In the genomic region with DNA sequence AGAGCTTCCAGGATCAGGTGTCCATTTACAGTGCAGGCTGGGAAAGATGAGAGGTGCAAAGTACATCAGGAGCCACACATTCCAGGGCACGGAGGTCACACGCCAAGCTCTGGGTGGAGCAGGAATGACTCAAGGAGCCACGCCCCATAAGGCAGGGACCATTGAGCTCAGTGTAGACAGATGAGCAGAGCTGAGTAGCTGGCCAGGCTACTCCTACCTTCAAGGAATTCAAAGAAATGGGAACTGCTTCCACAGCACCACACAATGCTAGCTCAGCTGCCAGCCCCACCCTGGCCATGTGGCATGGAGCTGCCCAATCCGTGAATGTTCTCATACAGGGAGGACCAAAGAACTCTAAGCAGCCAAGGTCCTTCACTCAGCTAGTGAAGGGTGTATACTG, we compare ENCODE assay signal across 19 mouse cellular contexts. TPM values are rescaled to one million over a fixed set of nuclear protein-coding genes. Genes with fewer than 3 reads are reported as not detected.
A peak's percentile ranks its signal among the peaks of the same experiment; 100 is the strongest.
DNase-seq lines count a peak whose midpoint lies in the region; ATAC-seq and TF ChIP-seq lines count a peak whose summit lies in the region.
"Had no signal": no experiment of that assay in that cellular context is flagged by ENCODE, and none has a peak within 500 bp of the region (broad histone marks: within the 10 kb centered on the region; RNA-seq: fewer than 3 reads in every experiment).

No protein-coding gene starts in this region.

- no peak overlapping the region for H3K4me3 ChIP-seq in kidney, adult 2 months (ENCODE audit: insufficient read depth, low read depth, low read length)
- no peak overlapping the region for H3K4me3 ChIP-seq in kidney, embryonic 15.5 days (replicated peaks)
- no peak overlapping the region for H3K4me3 ChIP-seq in intestine, embryonic 14.5 days (ENCODE audit: low read depth, low read length)
- H3K4me3 ChIP-seq in small intestine, adult 2 months (ENCODE audit: low read depth, low read length), result no peak overlapping the region
- H3K4me3 ChIP-seq: gastrocnemius, adult 2 months; heart, embryonic 10.5 days; liver, embryonic 13.5 days; neural tube, embryonic 15.5 days had no signal

- no peaks in the 10 kb centered on the region for H3K9me3 ChIP-seq in kidney, embryonic 15.5 days (replicated peaks)
- H3K9me3 ChIP-seq in intestine, embryonic 14.5 days (ENCODE audit: control insufficient read depth, low read length), result no peaks in the 10 kb centered on the region
- H3K9me3 ChIP-seq: heart, embryonic 10.5 days; liver, embryonic 13.5 days; neural tube, embryonic 15.5 days had no signal

- peak; percentile 55 for DNase-seq in kidney, adult 2 months
- peak; percentile 65 for DNase-seq in 3T3-L1 (ENCODE audit: low read depth, low spot score)
- no peak for DNase-seq in intestine, embryonic 14.5 days (ENCODE audit: low spot score)
- DNase-seq in heart, postnatal 4 days, result no peak
- DNase-seq in cerebellum, postnatal 4 days (ENCODE audit: low spot score in 2 of 2), result no peak
- no peak for DNase-seq in left cerebral cortex, adult 11 months (ENCODE audit: low spot score)
- DNase-seq: cerebellum, adult 2 months; gastrocnemius, adult 2 months; heart, postnatal 36 days; left cerebral cortex, postnatal 4 days; liver, embryonic 13.5 days; thymus, adult 2 months had no signal

- H3K27ac ChIP-seq in kidney, adult 2 months (ENCODE audit: insufficient read depth, low read depth, low read length), result no peak overlapping the region
- H3K27ac ChIP-seq in kidney, embryonic 15.5 days, result no peak overlapping the region
- H3K27ac ChIP-seq in intestine, embryonic 14.5 days (ENCODE audit: low read depth), result no peak overlapping the region
- H3K27ac ChIP-seq in small intestine, adult 2 months (ENCODE audit: insufficient read depth, low read depth, low read length), result peak overlapping the region; percentile 51
- H3K27ac ChIP-seq: gastrocnemius, adult 2 months; heart, embryonic 10.5 days; kidney, postnatal 0 days; liver, embryonic 13.5 days; neural tube, embryonic 15.5 days had no signal

- H3K36me3 ChIP-seq in kidney, adult 2 months (ENCODE audit: control insufficient read depth, insufficient read depth, low read length), result no peaks in the 10 kb centered on the region
- H3K36me3 ChIP-seq in kidney, embryonic 15.5 days, result no peaks in the 10 kb centered on the region
- no peaks in the 10 kb centered on the region for H3K36me3 ChIP-seq in intestine, embryonic 14.5 days (ENCODE audit: control insufficient read depth, insufficient read depth, low read length)
- no peaks in the 10 kb centered on the region for H3K36me3 ChIP-seq in small intestine, adult 2 months (ENCODE audit: control insufficient read depth, insufficient read depth, low read length)
- H3K36me3 ChIP-seq: heart, embryonic 10.5 days; liver, embryonic 13.5 days; neural tube, embryonic 15.5 days had no signal

- no peak overlapping the region for H3K9ac ChIP-seq in kidney, embryonic 15.5 days
- H3K9ac ChIP-seq in intestine, embryonic 14.5 days (ENCODE audit: low read length), result no peak overlapping the region
- H3K9ac ChIP-seq: liver, embryonic 13.5 days; neural tube, embryonic 15.5 days had no signal

- no peak for TF ChIP-seq CTCF in kidney, adult 2 months (conservative IDR thresholded peaks at IDR 0.05; ENCODE audit: insufficient read depth, insufficient read length, low read depth, low read length)
- TF ChIP-seq CTCF in small intestine, adult 2 months (IDR thresholded peaks at IDR 0.05; ENCODE audit: extremely low read depth, insufficient read length, insufficient replicate concordance, low read depth, low read length), result no peak

- no peak for TF ChIP-seq POLR2A in kidney, adult 2 months (IDR thresholded peaks at IDR 0.05; ENCODE audit: low read depth, low read length)
- TF ChIP-seq POLR2A in small intestine, adult 2 months (IDR thresholded peaks at IDR 0.05; ENCODE audit: low read depth, low read length), result peak; percentile 29; the same call in 1 of the 2 replicates

- H3K27me3 ChIP-seq in kidney, adult 2 months (replicated peaks; ENCODE audit: control insufficient read depth, insufficient read depth, low read length), result no peaks in the 10 kb centered on the region
- no peaks in the 10 kb centered on the region for H3K27me3 ChIP-seq in kidney, embryonic 15.5 days
- no peaks in the 10 kb centered on the region for H3K27me3 ChIP-seq in intestine, embryonic 14.5 days (replicated peaks; ENCODE audit: control insufficient read depth, insufficient read depth, low read length)
- H3K27me3 ChIP-seq in small intestine, adult 2 months (ENCODE audit: control insufficient read depth, insufficient read depth, low read length), result no peaks in the 10 kb centered on the region
- H3K27me3 ChIP-seq: liver, embryonic 13.5 days; neural tube, embryonic 15.5 days had no signal

- no peak for ATAC-seq in kidney, embryonic 15.5 days (replicated peaks; ENCODE audit: low FRiP score)
- peak; percentile 81 for ATAC-seq in intestine, embryonic 14.5 days (replicated peaks; ENCODE audit: low FRiP score, low TSS enrichment, low read depth)
- ATAC-seq: forebrain, embryonic 14.5 days had no signal

- H3K4me2 ChIP-seq in kidney, embryonic 15.5 days, result no peak overlapping the region
- H3K4me2 ChIP-seq in intestine, embryonic 14.5 days (ENCODE audit: low read length), result no peak overlapping the region
- H3K4me2 ChIP-seq: liver, embryonic 13.5 days; neural tube, embryonic 15.5 days had no signal

- WGBS in kidney, adult 2 months, result 74% methylated on average over 4 of the region's 4 CpGs
- 82% methylated on average over 4 of the region's 4 CpGs for WGBS in kidney, embryonic 15.5 days
- 73% methylated on average over 4 of the region's 4 CpGs for WGBS in intestine, embryonic 14.5 days
- 34% methylated on average over 4 of the region's 4 CpGs for WGBS in small intestine, adult 2 months

- H3K4me1 ChIP-seq in kidney, adult 2 months (ENCODE audit: control insufficient read depth, insufficient read depth, low read length), result no peaks in the 10 kb centered on the region
- no peaks in the 10 kb centered on the region for H3K4me1 ChIP-seq in kidney, embryonic 15.5 days
- H3K4me1 ChIP-seq in intestine, embryonic 14.5 days (replicated peaks; ENCODE audit: control insufficient read depth, insufficient read depth, low read length), result no peaks in the 10 kb centered on the region
- peaks cover 12% of the 10 kb centered on the region; the same call in 1 of the 2 replicates for H3K4me1 ChIP-seq in small intestine, adult 2 months (ENCODE audit: control insufficient read depth, insufficient read depth, insufficient read length, low read length)
- H3K4me1 ChIP-seq: heart, embryonic 10.5 days; liver, embryonic 13.5 days; neural tube, embryonic 15.5 days had no signal

RNA-seq across cellular contexts. Expression of gene Dnajb6, which starts 37.0 kb away (rescaled TPM):
- polyA plus RNA-seq in kidney, adult 2 months (2012; rRNA removed), result 49.8 and 58.7 TPM in 2 replicates
- 138 and 153 TPM in 2 replicates for polyA plus RNA-seq in kidney, embryonic 15.5 days (2015; fragmentation: Nextera tagmentation; extraction: Ambion mirVana)
- polyA plus RNA-seq in intestine, embryonic 14.5 days (2014; fragmentation: Nextera tagmentation; extraction: Ambion mirVana), result 124 and 135 TPM in 2 replicates
- 8.4 and 21.7 TPM in 2 replicates for polyA plus RNA-seq in small intestine, adult 2 months (2012; rRNA removed)
- 10 to 100 TPM; 73.3 to 79.0 TPM for total RNA-seq in heart, postnatal 4 days (2021)

RNA-seq across cellular contexts. Expression of gene Gm5129, which starts 37.2 kb away (rescaled TPM):
- polyA plus RNA-seq in kidney, adult 2 months (2012; rRNA removed), result not detected in 2 replicates
- polyA plus RNA-seq in kidney, embryonic 15.5 days (2015; fragmentation: Nextera tagmentation; extraction: Ambion mirVana), result 0.95 TPM in 1 of 2 replicates, not detected in the other
- polyA plus RNA-seq in intestine, embryonic 14.5 days (2014; fragmentation: Nextera tagmentation; extraction: Ambion mirVana), result not detected in 2 replicates
- not detected in 2 replicates for polyA plus RNA-seq in small intestine, adult 2 months (2012; rRNA removed)
- total RNA-seq in heart, postnatal 4 days (2021), result not detected
- total RNA-seq: gastrocnemius, adult 2 months; layer of hippocampus, postnatal 25 days; left cerebral cortex, postnatal 4 days had no signal
- polyA plus RNA-seq: forebrain, embryonic 14.5 days; heart, embryonic 10.5 days; kidney, postnatal 0 days; liver, embryonic 13.5 days; neural tube, embryonic 15.5 days had no signal

Comparison
In these comparisons a context has a peak if more than half of its experiments do, and no peak if none do; other contexts are left out.
1. DNase-seq: peak in kidney, adult 2 months (single experiment) and 3T3-L1 (single experiment); none in intestine, embryonic 14.5 days (single experiment), heart, postnatal 4 days (single experiment), cerebellum, postnatal 4 days (0 of 2) and left cerebral cortex, adult 11 months (single experiment).